In genomic region chr17:43903807-43904771, GRCm38 (mm10) we compare ENCODE assay signal across 8 mouse cellular contexts.
DNase-seq lines count a peak whose midpoint lies in the region; ATAC-seq lines count a peak whose summit lies in the region.
"Had no signal": no experiment of that assay in that cellular context is flagged by ENCODE, and none has a peak within 500 bp of the region (broad histone marks: within the 10 kb centered on the region; RNA-seq: fewer than 3 reads in every experiment).

No protein-coding gene starts in this region.

- peaks cover 11% of the 10 kb centered on the region; the same call in 1 of the 2 replicates for H3K4me1 ChIP-seq in midbrain, embryonic 13.5 days (replicated peaks)
- H3K4me1 ChIP-seq in midbrain, embryonic 10.5 days: no peaks in the 10 kb centered on the region
- no peaks in the 10 kb centered on the region for H3K4me1 ChIP-seq in intestine, embryonic 16.5 days (ENCODE audit: control insufficient read depth, insufficient read depth, low read length)

- no peaks in the 10 kb centered on the region for H3K27me3 ChIP-seq in midbrain, embryonic 13.5 days
- no peaks in the 10 kb centered on the region for H3K27me3 ChIP-seq in midbrain, embryonic 10.5 days (ENCODE audit: low read depth, poor library complexity, severe bottlenecking)
- no peaks in the 10 kb centered on the region for H3K27me3 ChIP-seq in intestine, embryonic 16.5 days (replicated peaks; ENCODE audit: control insufficient read depth, insufficient read depth, low read length)

- H3K27ac ChIP-seq in midbrain, embryonic 13.5 days: 0 out of 2 replicates have a peak overlapping the region, but pooled peaks have one; percentile 11
- no peak overlapping the region for H3K27ac ChIP-seq in midbrain, embryonic 10.5 days (replicated peaks)
- no peak overlapping the region for H3K27ac ChIP-seq in intestine, embryonic 16.5 days (ENCODE audit: low read length)

- no peak overlapping the region for H3K9ac ChIP-seq in midbrain, embryonic 13.5 days (replicated peaks)
- no peak overlapping the region for H3K9ac ChIP-seq in intestine, embryonic 16.5 days (ENCODE audit: low read depth, low read length)

- ATAC-seq in midbrain, embryonic 13.5 days: no peak
- ATAC-seq in megakaryocyte progenitor cell, adult 5-6 weeks (replicated peaks; ENCODE audit: poor library complexity): 0 out of 2 replicates have a peak, but pooled peaks have one; percentile 21
- no peak for ATAC-seq in intestine, embryonic 16.5 days

- peak; percentile 12 for DNase-seq in gastrocnemius, postnatal 10 days
- no peak for DNase-seq in gastrocnemius, adult 8-10 months (ENCODE audit: low spot score in 2 of 2)
- DNase-seq in midbrain, embryonic 10.5 days (ENCODE audit: low spot score): no peak
- DNase-seq in heart, adult 9 months (ENCODE audit: low spot score in 2 of 2): peak; percentile 44
- DNase-seq: thymus, postnatal 25 days had no signal

- no peak overlapping the region for H3K4me2 ChIP-seq in midbrain, embryonic 13.5 days (replicated peaks)
- H3K4me2 ChIP-seq in intestine, embryonic 16.5 days (ENCODE audit: low read depth, low read length): no peak overlapping the region

- H3K4me3 ChIP-seq in midbrain, embryonic 13.5 days (replicated peaks): no peak overlapping the region
- no peak overlapping the region for H3K4me3 ChIP-seq in midbrain, embryonic 10.5 days
- H3K4me3 ChIP-seq in intestine, embryonic 16.5 days (ENCODE audit: low read length): no peak overlapping the region

- WGBS in midbrain, embryonic 13.5 days: 81% methylated on average over 9 of the region's 9 CpGs
- WGBS in midbrain, embryonic 10.5 days: 83% methylated on average over 9 of the region's 9 CpGs
- 61% methylated on average over 9 of the region's 9 CpGs for WGBS in intestine, embryonic 16.5 days

- no peaks in the 10 kb centered on the region for H3K36me3 ChIP-seq in midbrain, embryonic 13.5 days
- no peaks in the 10 kb centered on the region for H3K36me3 ChIP-seq in midbrain, embryonic 10.5 days
- no peaks in the 10 kb centered on the region for H3K36me3 ChIP-seq in intestine, embryonic 16.5 days (ENCODE audit: control insufficient read depth, insufficient read depth, low read length)

- no peaks in the 10 kb centered on the region for H3K9me3 ChIP-seq in midbrain, embryonic 13.5 days
- no peaks in the 10 kb centered on the region for H3K9me3 ChIP-seq in midbrain, embryonic 10.5 days (replicated peaks)
- H3K9me3 ChIP-seq in intestine, embryonic 16.5 days (ENCODE audit: control insufficient read depth, low read length): no peaks in the 10 kb centered on the region

Comparison
In these comparisons a context has a peak if more than half of its experiments do, and no peak if none do; other contexts are left out.
1. DNase-seq: peak in gastrocnemius, postnatal 10 days (single experiment) and heart, adult 9 months (2 of 2); none in gastrocnemius, adult 8-10 months (0 of 2) and midbrain, embryonic 10.5 days (single experiment).